Mouse (Mus musculus) embryonic fibroblast, embryonic 13.5 days (primary cell): Measurements from ENCODE around the gene Nudt14.

Experiments used
- CTCF ChIP-seq: IDR thresholded peaks from 2 replicates; pipeline ENCODE4 v1.5.1; 2011; ENCODE audit warnings: mild to moderate bottlenecking, control low read depth, low read length, moderate library complexity, borderline replicate concordance; ENCODE audit not compliant: insufficient read depth
- POLR2A ChIP-seq: IDR thresholded peaks from 2 replicates; pipeline ENCODE4 v1.6.1; 2011; ENCODE audit warnings: low read depth, mild to moderate bottlenecking, control low read depth, low read length, moderate library complexity

- TF ChIP-seq CTCF = no peak
- TF ChIP-seq POLR2A = no peak
Observed at GRCm38 (mm10) chr12:112894969-112895368, 47.0 kb downstream of the Nudt14 start.
